Mouse (Mus musculus) heart, postnatal 36 days (tissue): ENCODE results near the gene Rps6ka4. TPM values are rescaled to one million over a fixed set of nuclear protein-coding genes. Genes with fewer than 3 reads are reported as not detected.

Experiments used
- DNase-seq, 2 experiments: peaks; one replicate each; pipeline ENCODE4 v3.0.0; 2021 to 2022
- intact Hi-C: fragments of 180-260 bp; cut with DNase I; formaldehyde crosslinking; loops from one replicate; pipeline ENCODE4 v1.15.1; 2025
- total RNA-seq, 2 experiments: library from RNA; stranded (reverse); gene quantifications; 2 replicates each; pipeline ENCODE4 v1.2.3; 2021

Rps6ka4 gene
- 10 to 100 TPM; 17.4 to 19.4 TPM for total RNA-seq

DNA sequence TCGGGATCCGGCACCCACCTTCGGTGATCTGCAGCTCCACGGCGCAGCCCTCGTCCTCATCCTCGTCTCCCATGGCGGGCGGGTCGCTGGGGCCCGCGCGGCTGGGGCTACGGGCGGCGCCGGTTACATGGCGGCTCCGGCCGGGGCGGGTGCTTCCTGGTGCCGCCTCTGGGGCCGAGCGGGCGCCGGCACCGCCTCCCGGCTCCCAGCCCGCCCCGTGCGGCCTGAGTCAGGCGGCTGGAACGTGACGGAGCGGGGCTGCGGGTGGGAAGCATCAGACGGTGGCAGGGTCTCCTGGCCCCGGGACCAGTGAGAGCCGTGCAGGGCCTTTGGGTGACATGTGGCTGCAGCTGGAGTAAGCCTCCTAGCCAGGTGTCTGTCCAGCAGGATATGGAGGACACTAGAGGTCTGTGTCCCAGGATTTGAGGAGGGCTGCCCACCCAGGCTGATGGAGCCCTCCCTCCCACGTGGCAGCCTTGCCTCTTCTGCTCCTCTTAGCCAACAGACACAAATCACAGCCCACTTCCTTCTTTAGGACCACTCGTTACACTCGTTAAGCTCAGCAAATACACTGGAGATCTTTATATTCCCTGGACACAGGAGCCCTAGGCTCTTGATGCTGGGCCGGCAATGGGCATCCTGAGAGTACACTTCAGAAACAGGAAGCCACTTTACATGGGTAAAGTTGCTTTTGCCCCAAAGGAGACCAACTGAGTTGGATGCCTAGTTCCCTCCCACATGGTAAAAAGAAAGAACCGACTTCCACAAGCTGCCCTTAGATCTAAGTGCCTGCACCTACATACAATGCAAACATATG lies at the start of gene Rps6ka4:
Gene Rps6ka4, minus strand, starts transcription at position 162 of the 817 bp plus-strand sequence.
- intact Hi-C loops: loop anchor here (2.0 kb wide), 1 partner anchor 68 kb away; the partner anchor contains the start of gene Trmt112
- peak; percentile 80 to 85 for DNase-seq

DNA sequence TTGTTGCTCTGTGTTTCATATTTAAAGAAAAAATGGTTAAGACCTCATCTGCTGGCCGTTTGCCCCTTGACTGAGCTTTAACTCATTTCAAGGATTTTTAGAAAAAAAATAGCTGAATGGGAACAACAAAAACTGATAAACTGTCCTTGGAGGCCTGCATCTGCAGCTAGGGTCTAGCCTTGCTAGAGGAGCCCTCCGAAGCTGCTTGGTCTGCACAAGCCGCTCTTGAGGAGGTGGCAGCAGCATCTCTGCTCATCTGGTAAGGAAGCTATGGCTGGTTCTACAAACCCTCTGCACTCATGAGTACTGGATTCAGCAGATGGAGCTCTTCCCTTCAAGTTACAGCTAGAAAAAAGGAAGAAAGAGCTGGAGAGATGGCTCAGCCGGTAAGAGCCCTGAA lies 37.5 kb upstream of the Rps6ka4 start:
- DNase-seq: no peak
- intact Hi-C loops: no loop called here

DNA sequence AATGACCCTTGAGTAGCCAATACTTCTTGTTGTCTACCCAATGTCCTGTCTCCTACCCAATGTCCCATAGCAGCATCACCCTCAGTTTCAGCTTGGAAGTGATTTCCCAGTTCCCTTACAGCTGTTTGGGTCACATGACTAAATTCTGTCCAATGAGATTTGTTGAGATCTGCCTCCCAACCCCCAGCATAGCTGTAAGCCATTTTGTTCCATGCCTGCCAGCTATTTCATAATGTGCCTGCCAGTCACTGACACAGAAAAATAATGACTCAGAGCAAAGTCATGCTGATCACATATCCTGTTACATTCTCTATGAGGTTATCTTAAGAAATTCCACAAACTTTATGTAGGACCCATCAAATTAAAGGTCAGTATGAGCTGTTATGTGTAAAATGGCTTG lies 36.4 kb upstream of the Rps6ka4 start:
- intact Hi-C loops: no loop called here
- DNase-seq: no peak

DNA sequence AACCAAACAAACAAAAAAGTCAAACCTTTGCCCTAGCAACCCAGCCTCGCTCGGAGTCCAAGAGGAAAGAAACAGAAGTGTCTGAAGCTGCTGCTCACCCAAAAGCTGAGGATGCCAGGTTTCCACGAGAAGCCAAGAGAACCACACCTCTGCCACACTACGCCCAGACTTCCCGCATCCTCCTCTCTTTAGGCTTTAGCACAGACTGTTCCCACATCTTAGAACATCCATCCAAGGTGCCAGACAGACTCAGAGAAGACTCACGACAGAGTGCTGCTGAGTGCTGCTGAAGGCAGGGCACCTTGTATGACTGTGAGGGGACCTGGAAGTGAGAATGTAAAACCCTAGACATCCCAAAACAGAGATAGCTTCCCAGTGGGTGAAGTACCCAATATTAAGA lies 35.4 kb upstream of the Rps6ka4 start:
- intact Hi-C loops: no loop called here
- no peak for DNase-seq

DNA sequence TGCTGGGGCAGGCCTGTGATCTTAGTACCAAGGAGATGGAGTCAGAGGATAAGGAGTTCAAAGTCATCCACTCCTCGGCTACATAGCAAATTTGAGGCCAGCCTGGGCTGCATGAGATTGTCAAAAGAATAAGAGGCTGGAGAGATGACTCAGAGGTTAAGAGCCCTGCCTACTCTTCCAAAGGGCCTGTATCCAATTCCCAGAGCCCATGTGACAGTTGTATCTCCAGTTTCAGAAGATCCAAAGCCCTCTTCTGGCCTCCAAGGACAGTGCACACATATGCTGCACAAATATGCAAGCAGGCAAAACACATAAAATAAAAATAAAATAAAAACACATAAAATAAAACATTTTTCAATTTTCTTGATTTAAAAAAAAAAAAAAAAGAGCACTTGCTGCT lies 33.8 kb upstream of the Rps6ka4 start:
- intact Hi-C loops: no loop called here
- DNase-seq: no peak

GRCm38 (mm10) chr19:6872701-6873100 lies 32.3 kb upstream of the Rps6ka4 start:
- intact Hi-C loops: no loop called here
- no peak for DNase-seq

- intact Hi-C loops: loop anchor here (2.0 kb wide), 1 partner anchor 37 kb away; the partner anchor contains the start of gene Trmt112
- DNase-seq: no peak
These were observed 31.3 kb upstream of the Rps6ka4 start for GRCm38 (mm10) chr19:6871574-6872271.

DNA sequence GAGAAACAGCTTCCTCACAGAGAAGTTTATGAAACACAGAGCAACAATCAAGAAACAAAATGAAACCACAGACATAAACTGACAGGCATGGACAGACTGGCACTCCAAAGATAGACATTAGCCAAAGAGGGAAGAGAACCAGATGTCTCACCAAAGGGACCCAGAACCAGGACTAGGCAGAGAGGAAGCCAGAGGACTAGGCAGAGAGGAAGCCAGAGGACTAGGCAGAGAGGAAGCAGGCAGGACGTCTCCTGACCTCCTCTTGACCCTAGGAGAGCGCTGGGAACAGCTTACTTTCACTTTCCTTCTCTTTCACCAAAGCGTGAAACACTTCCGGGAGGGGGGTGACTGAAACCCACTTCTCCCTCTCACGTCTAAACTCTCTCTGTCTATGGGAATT lies 28.9 kb upstream of the Rps6ka4 start:
- peak; percentile 53 for DNase-seq
- intact Hi-C loops: no loop called here

- no peak for DNase-seq
- intact Hi-C loops: no loop called here
These were observed 21.0 kb upstream of the Rps6ka4 start for GRCm38 (mm10) chr19:6861451-6861850.

DNA sequence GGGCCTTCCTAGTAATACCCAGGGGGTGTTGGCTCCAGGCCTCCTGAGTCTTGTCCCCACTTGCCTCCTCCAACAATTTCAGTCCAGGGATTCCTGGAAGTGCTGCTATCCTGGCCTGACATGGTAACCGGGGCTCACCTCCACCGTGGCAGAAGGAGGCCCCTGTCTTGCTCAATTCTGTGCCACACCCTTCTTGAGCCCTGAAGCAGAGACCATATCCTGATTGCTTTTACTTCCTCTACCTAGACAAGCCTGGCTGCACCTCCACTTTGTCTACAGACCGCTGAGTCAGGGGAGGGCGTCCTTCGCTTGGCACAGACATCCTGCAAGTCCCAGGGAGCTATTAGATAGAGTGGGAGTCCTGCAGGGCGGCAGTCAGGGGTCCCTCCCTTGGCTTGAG lies 20.3 kb upstream of the Rps6ka4 start:
- DNase-seq: no peak
- intact Hi-C loops: no loop called here

DNA sequence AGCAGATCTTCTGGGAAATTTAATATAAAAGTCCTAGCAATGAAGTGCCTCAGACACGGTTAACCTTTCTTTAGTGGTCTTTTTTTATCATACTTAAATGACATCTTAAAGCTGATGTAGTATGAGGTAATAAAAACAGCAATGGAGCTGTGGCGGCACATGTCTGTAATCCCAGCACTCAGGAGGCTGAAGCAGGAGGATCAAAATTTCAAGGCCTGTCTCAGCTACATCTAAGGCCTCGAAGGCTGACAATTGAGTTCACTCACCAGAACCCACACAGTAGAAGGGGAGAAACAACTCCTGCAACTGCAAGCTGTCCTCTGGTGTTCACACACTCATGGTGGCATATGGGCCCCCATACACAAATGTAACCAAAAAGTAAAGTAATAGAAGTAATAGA lies 19.5 kb upstream of the Rps6ka4 start:
- intact Hi-C loops: no loop called here
- no peak for DNase-seq

GRCm38 (mm10) chr19:6859032-6859651 lies 18.7 kb upstream of the Rps6ka4 start:
- intact Hi-C loops: no loop called here
- no peak for DNase-seq

DNA sequence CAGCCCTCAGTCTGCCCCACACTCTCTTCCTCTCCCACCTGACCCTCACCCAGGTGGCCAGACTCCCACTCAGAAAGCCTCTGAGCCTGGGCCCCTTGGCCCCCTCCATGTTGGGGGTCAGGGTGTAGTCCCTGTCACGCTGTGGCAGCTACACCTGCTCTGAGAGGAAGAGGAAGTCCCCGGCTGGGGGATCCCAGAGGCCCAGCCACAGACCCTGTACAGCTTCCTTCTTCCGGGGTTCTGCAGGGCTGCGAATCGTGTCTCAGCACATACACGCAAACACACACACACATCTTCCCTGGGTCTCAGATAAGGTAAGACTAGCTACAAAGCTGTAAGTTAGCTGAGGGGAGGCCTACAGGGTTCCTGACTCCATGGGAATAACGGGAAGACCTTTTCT lies 17.6 kb upstream of the Rps6ka4 start, which contains the start of gene Ccdc88b:
Gene Ccdc88b, minus strand, starts transcription at position 181 of the 400 bp plus-strand sequence.
- intact Hi-C loops: no loop called here
- DNase-seq: peak in 1 of 2 experiments; percentile 26

GRCm38 (mm10) chr19:6857391-6858005 lies 17.1 kb upstream of the Rps6ka4 start:
- intact Hi-C loops: no loop called here
- DNase-seq: no peak

DNA sequence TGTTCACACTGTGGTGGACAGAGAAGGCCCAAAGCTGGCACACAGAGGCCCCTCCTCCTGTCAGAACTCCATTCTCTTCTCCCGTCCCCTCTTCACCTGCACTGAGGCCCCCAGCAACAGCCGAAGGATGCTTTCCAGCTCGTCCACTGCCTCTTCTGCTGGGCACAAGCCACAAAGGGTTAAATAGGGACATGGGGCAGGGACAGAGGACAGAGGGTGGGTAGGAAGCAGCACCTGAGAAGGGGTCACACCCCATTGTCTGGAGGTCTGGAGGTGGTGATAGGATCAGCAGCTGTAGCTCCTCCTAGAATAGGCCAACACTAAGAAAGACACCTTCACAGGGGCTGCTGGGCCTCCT lies 16.5 kb upstream of the Rps6ka4 start:
- intact Hi-C loops: no loop called here
- DNase-seq: no peak

- intact Hi-C loops: no loop called here
- DNase-seq: no peak
These were observed 16.0 kb upstream of the Rps6ka4 start for GRCm38 (mm10) chr19:6856281-6857002.

- intact Hi-C loops: no loop called here
- peak in 1 of 2 experiments; percentile 18 for DNase-seq
These were observed 15.0 kb upstream of the Rps6ka4 start for GRCm38 (mm10) chr19:6855225-6856031.

- intact Hi-C loops: no loop called here
- DNase-seq: no peak
These were observed 14.2 kb upstream of the Rps6ka4 start for GRCm38 (mm10) chr19:6854658-6855057.

DNA sequence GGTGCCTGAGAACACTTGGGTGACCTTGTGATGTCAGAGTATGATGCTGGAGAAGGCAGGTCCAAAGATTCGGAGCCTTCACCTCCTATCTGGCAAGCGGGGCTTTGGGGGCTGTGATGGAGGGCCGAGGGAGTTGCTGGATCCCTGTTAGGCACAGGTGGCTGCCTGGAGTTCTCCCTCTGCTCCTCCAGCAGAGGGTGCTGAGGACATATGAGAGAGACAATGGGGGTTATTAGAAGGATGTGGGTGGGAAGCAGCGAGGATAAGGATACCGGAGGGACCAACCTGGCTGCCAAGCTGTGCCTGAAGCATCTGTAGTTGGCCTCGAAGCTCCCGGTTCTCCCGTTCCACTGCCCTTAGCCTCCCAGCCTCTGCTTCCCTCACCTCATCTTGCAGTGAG lies 13.5 kb upstream of the Rps6ka4 start:
- no peak for DNase-seq
- intact Hi-C loops: no loop called here
